Mouse (Mus musculus): ENCODE measurements around the gene Fgd6. TPM values are rescaled to one million over a fixed set of nuclear protein-coding genes. Genes with fewer than 3 reads are reported as not detected.

The Fgd6 gene
- polyA plus RNA-seq, 1 experiment = 2.8 TPM

GRCm38 (mm10) chr10:94153841-94154240 is 118.0 kb downstream of the Fgd6 start:
- Histone ChIP-seq H3K27ac (ENCODE audit: insufficient read depth, low read length) (no peak overlapping the region), H3K27me3 (ENCODE audit: control insufficient read depth, insufficient read depth, low read length) (no peaks in the 10 kb centered on the region), H3K4me3 (ENCODE audit: extremely low read depth, insufficient read depth, insufficient read length) (no peak overlapping the region), H3K36me3 (ENCODE audit: control insufficient read depth, insufficient read depth, low read length) (peaks cover 5% of the 10 kb centered on the region; the same call in 1 of the 2 replicates), H3K4me1 (ENCODE audit: control insufficient read depth, insufficient read depth, insufficient read length) (no peaks in the 10 kb centered on the region)
- no peak for TF ChIP-seq POLR2A (IDR thresholded peaks at IDR 0.05; ENCODE audit: low read depth, low read length)
- no peak for TF ChIP-seq CTCF (IDR thresholded peaks at IDR 0.05; ENCODE audit: extremely low read depth, insufficient read depth, insufficient read length, insufficient replicate concordance)
- DNase-seq (ENCODE audit: low read depth in 1 of 2, low spot score in 2 of 2) = no peak

DNA sequence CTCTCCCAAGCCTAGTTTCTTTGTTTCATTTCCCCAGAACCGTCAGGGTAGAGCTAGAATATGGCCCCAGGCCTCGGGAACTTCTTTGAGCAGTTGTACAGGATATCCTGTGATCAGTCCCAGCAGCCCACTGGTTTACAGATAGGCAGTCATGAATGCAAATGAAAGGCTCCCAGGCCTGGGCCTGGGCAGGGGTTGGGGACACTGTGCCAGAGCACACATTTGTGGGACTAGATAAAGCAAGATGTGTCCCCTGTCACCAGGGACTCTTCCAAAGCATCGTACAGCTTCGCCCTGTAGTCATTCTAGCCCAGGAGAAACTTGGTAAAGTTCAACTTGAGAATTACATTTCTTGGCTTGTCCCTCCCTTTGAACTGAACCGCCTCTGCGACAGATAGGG is 123.2 kb downstream of the Fgd6 start:
- Histone ChIP-seq H3K4me1 (ENCODE audit: control insufficient read depth, insufficient read depth, insufficient read length) (no peaks in the 10 kb centered on the region), H3K36me3 (ENCODE audit: control insufficient read depth, insufficient read depth, low read length) (peaks cover 13% of the 10 kb centered on the region), H3K27me3 (ENCODE audit: control insufficient read depth, insufficient read depth, low read length) (no peaks in the 10 kb centered on the region), H3K27ac (ENCODE audit: insufficient read depth, low read length) (no peak overlapping the region), H3K4me3 (ENCODE audit: extremely low read depth, insufficient read depth, insufficient read length) (no peak overlapping the region)
- no peak for DNase-seq (ENCODE audit: low read depth in 1 of 2, low spot score in 2 of 2)
- TF ChIP-seq POLR2A (IDR thresholded peaks at IDR 0.05; ENCODE audit: low read depth, low read length) (no peak), CTCF (IDR thresholded peaks at IDR 0.05; ENCODE audit: extremely low read depth, insufficient read depth, insufficient read length, insufficient replicate concordance) (no peak)
- WGBS = 77% methylated on average over 6 of the region's 6 CpGs

DNA sequence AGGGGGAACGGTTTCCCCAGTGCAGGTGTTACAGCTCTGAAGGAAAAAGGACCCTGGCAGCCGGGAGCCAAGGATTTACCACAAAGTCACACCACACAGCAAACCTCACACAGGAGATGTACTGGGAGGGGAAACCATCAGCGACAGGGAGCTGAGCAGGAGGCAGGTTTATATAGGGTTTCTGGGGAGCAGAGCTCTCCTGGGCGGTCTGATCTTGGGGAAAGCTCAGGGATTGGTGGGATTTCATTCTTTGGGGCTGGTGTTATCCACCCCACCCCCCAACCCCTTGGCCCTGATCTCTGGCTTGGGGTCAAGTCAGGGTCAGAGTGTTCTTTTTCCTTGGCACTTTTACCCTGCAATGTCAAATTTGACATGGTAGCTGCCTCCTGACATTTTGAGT is 123.6 kb downstream of the Fgd6 start:
- H3K36me3 ChIP-seq (ENCODE audit: control insufficient read depth, insufficient read depth, low read length) = peaks cover 13% of the 10 kb centered on the region
- TF ChIP-seq POLR2A (IDR thresholded peaks at IDR 0.05; ENCODE audit: low read depth, low read length) = no peak
- TF ChIP-seq CTCF (IDR thresholded peaks at IDR 0.05; ENCODE audit: extremely low read depth, insufficient read depth, insufficient read length, insufficient replicate concordance) = no peak
- no peak for DNase-seq (ENCODE audit: low read depth in 1 of 2, low spot score in 2 of 2)
- no peaks in the 10 kb centered on the region for H3K4me1 ChIP-seq (ENCODE audit: control insufficient read depth, insufficient read depth, insufficient read length)
- 85% methylated on average over 4 of the region's 4 CpGs for WGBS
- no peak overlapping the region for H3K4me3 ChIP-seq (ENCODE audit: extremely low read depth, insufficient read depth, insufficient read length)
- H3K27me3 ChIP-seq (ENCODE audit: control insufficient read depth, insufficient read depth, low read length) = no peaks in the 10 kb centered on the region
- no peak overlapping the region for H3K27ac ChIP-seq (ENCODE audit: insufficient read depth, low read length)

GRCm38 (mm10) chr10:94161051-94161765 is 125.4 kb downstream of the Fgd6 start:
- no peaks in the 10 kb centered on the region for H3K4me1 ChIP-seq (ENCODE audit: control insufficient read depth, insufficient read depth, insufficient read length)
- WGBS = 92% methylated on average over 5 of the region's 5 CpGs
- TF ChIP-seq CTCF (IDR thresholded peaks at IDR 0.05; ENCODE audit: extremely low read depth, insufficient read depth, insufficient read length, insufficient replicate concordance) (no peak), POLR2A (IDR thresholded peaks at IDR 0.05; ENCODE audit: low read depth, low read length) (no peak)
- H3K27ac ChIP-seq (ENCODE audit: insufficient read depth, low read length) = no peak overlapping the region
- H3K36me3 ChIP-seq (ENCODE audit: control insufficient read depth, insufficient read depth, low read length) = peaks cover 17% of the 10 kb centered on the region
- H3K4me3 ChIP-seq (ENCODE audit: extremely low read depth, insufficient read depth, insufficient read length) = no peak overlapping the region
- DNase-seq (ENCODE audit: low read depth in 1 of 2, low spot score in 2 of 2) = no peak
- H3K27me3 ChIP-seq (ENCODE audit: control insufficient read depth, insufficient read depth, low read length) = no peaks in the 10 kb centered on the region

DNA sequence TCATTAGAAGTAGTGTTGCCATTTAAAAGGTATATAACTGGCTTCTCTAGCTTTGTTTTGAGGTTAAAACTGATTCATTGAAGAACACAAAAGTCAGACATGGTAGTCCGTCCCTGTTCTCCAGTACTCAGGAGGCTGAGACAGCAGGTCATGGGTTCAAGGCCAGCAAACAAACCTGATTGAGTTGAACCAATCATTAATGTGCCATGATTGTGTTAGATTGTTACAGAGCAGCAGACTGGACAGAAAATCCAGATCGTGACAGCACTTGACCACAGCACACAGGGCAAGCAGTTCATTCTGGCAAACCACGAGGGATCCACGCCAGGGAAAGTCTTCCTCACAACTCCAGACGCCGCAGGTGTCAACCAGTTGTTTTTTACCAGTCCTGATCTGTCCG is 126.2 kb downstream of the Fgd6 start:
- H3K4me1 ChIP-seq (ENCODE audit: control insufficient read depth, insufficient read depth, insufficient read length) = no peaks in the 10 kb centered on the region

DNA sequence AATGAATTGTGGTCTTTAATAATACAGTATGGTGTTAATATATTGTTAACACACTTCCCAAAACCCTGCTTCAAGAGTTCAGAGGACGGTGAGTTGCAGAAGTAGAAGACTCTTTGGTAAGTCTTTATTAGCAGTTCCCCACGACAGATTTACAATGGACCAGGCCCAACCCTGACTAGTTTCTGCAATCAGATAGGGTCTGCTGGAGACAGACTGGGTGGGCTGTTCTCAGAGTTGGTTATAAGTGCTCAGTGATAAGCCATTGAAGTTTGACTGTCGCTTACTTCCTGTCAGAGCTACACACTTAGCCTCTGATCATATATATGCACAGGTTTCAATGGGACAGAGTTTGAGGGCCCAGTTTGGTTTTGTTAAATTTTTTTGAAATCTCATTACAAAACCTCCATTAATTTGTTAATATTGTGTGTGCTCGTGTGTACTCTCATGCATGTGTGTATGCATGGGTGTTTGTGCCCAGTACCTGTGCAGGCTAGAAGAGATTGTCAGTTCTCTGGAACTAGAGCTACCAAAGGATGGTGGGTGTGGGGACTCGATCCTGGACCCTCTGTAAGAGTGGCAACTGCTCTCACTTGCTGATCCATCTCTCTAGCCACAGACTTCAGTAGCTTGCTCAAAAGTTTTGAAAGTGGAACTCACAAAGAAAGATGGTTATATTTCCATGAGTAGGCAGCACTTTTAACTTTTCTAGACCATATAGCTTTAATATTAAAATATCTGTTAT is 128.5 kb downstream of the Fgd6 start:
- Histone ChIP-seq H3K27me3 (ENCODE audit: control insufficient read depth, insufficient read depth, low read length) (no peaks in the 10 kb centered on the region), H3K36me3 (ENCODE audit: control insufficient read depth, insufficient read depth, low read length) (peaks cover 17% of the 10 kb centered on the region), H3K4me3 (ENCODE audit: extremely low read depth, insufficient read depth, insufficient read length) (no peak overlapping the region), H3K4me1 (ENCODE audit: control insufficient read depth, insufficient read depth, insufficient read length) (no peaks in the 10 kb centered on the region), H3K27ac (ENCODE audit: insufficient read depth, low read length) (no peak overlapping the region)
- 87% methylated on average over 5 of the region's 5 CpGs for WGBS
- no peak for TF ChIP-seq CTCF (IDR thresholded peaks at IDR 0.05; ENCODE audit: extremely low read depth, insufficient read depth, insufficient read length, insufficient replicate concordance)
- TF ChIP-seq POLR2A (IDR thresholded peaks at IDR 0.05; ENCODE audit: low read depth, low read length) = no peak
- no peak for DNase-seq (ENCODE audit: low read depth in 1 of 2, low spot score in 2 of 2)

More for the DNA sequence above, 126.2 kb downstream of the Fgd6 start:
- DNase-seq (ENCODE audit: low read depth in 1 of 2, low spot score in 2 of 2) = no peak
- TF ChIP-seq POLR2A (IDR thresholded peaks at IDR 0.05; ENCODE audit: low read depth, low read length) (no peak), CTCF (IDR thresholded peaks at IDR 0.05; ENCODE audit: extremely low read depth, insufficient read depth, insufficient read length, insufficient replicate concordance) (no peak)
- Histone ChIP-seq H3K27me3 (ENCODE audit: control insufficient read depth, insufficient read depth, low read length) (no peaks in the 10 kb centered on the region), H3K27ac (ENCODE audit: insufficient read depth, low read length) (no peak overlapping the region), H3K36me3 (ENCODE audit: control insufficient read depth, insufficient read depth, low read length) (peaks cover 20% of the 10 kb centered on the region), H3K4me3 (ENCODE audit: extremely low read depth, insufficient read depth, insufficient read length) (no peak overlapping the region)
- WGBS = 95% methylated on average over 7 of the region's 7 CpGs

DNA sequence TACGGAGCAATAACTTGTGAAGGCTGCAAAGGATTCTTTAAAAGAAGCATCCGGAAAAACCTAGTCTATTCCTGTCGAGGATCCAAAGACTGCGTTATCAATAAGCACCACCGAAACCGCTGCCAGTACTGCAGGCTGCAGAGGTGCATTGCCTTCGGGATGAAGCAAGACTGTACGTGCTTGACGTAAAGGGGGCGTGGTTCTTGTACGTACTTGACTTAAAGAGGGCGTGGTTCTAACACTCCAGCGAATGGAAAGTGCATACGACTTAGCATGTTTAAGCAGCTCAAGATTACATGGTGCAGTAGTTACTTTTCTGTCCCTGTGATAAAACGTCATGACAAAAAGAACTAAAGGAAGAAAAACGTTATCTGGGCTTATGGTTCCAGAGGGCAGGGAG is 129.6 kb downstream of the Fgd6 start:
- H3K36me3 ChIP-seq (ENCODE audit: control insufficient read depth, insufficient read depth, low read length) = peaks cover 20% of the 10 kb centered on the region
- TF ChIP-seq POLR2A (IDR thresholded peaks at IDR 0.05; ENCODE audit: low read depth, low read length) = no peak
- TF ChIP-seq CTCF (IDR thresholded peaks at IDR 0.05; ENCODE audit: extremely low read depth, insufficient read depth, insufficient read length, insufficient replicate concordance) = no peak
- H3K27ac ChIP-seq (ENCODE audit: insufficient read depth, low read length) = no peak overlapping the region
- H3K4me1 ChIP-seq (ENCODE audit: control insufficient read depth, insufficient read depth, insufficient read length) = no peaks in the 10 kb centered on the region
- no peak overlapping the region for H3K4me3 ChIP-seq (ENCODE audit: extremely low read depth, insufficient read depth, insufficient read length)
- DNase-seq (ENCODE audit: low read depth in 1 of 2, low spot score in 2 of 2) = no peak
- 91% methylated on average over 16 of the region's 16 CpGs for WGBS
- H3K27me3 ChIP-seq (ENCODE audit: control insufficient read depth, insufficient read depth, low read length) = no peaks in the 10 kb centered on the region

All from spleen, adult 2 months (tissue).